Mouse (Mus musculus) right cerebral cortex, adult 2 months (tissue): ENCODE measurements around the gene Serac1.

Experiments used
- DNase-seq, 2 experiments: peaks; one replicate each; pipeline ENCODE4 v3.0.0; 2021 to 2022; ENCODE audit warnings: low spot score in 2 of 2

The Serac1 gene

DNA sequence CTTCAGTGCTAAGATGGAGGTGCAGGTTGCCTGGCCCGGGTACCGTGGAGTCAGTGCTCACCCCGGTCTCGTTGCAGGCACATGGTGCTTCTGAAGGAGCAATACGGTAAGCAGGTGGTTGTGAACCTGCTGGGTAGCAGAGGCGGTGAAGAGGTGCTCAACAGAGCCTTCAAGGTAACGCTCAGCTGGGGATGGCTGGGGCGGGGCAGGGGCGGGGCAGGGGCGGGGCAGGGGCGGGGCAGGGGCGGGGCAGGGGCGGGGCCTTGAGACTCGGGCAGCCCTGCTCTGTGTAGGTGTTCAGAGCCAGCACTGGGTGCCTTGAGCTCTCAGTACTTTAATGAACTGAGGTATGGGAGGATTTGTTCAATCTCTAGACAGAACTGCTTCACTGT lies 74.3 kb downstream of the Serac1 start:
- no peak for DNase-seq

- DNase-seq: no peak
These were observed 75.9 kb downstream of the Serac1 start for GRCm38 (mm10) chr17:6003661-6004060.

- DNase-seq: no peak
These were observed 77.0 kb downstream of the Serac1 start for GRCm38 (mm10) chr17:6002563-6002962.

DNA sequence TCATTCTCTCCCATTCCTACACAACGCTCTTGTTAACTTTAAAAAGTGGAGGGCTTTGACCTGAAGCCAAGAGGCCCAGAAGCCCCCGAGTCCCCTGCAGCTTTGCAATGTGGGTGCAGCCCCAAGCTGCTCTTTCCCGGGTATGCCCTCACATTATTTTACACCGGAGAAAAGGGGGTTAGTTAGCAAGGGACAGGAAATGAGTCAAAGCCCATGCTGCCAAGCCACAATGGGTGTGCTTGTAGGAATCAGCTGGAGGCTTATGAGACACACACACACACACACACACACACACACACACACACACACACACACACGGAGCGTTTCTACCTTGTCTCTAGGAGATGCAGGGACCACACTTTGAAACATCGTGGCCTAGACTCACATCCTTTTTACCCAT lies 77.7 kb downstream of the Serac1 start:
- DNase-seq: no peak

DNA sequence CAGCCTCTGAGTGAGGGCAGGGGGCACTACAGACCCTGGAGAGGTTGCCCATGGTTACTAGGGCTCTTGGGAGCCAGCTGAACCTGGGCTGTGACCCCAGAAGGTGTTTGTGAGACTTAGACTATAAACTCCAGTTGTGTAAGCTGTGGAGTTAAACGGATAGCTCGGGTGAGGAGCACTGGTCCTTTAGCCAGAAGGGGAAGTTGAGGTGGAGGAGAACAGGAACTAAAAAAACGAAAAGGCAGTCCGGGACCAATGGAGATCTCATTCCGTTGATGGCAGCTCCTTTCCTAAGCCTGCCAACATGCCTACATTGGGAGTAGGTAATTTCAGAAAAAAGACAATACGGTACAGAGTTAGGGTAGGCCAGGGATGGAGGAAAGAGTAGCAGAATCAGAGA lies 78.2 kb downstream of the Serac1 start:
- no peak for DNase-seq

DNA sequence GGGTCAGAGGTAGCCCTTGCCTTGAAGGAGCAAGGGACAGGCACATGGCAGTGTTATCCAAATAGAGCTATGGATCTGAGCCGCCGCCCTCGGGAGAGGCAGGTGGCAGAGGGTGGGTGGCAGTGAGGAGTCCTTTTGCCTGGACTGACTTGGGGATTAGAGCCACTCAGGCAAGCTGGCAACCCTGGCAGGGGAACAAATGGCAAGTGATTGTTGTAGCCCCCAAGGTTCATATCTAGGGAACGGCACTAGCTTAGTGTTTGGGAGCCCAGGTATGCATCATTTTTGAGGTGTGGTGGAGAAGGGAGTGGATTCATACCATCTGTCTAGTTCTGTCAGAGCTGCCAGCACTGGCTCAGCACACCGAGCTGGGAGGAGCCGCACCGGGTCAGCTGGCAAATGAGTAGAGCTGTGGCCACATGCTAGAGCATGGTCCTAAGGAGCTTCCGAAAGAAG lies 78.6 kb downstream of the Serac1 start:
- DNase-seq: no peak

DNA sequence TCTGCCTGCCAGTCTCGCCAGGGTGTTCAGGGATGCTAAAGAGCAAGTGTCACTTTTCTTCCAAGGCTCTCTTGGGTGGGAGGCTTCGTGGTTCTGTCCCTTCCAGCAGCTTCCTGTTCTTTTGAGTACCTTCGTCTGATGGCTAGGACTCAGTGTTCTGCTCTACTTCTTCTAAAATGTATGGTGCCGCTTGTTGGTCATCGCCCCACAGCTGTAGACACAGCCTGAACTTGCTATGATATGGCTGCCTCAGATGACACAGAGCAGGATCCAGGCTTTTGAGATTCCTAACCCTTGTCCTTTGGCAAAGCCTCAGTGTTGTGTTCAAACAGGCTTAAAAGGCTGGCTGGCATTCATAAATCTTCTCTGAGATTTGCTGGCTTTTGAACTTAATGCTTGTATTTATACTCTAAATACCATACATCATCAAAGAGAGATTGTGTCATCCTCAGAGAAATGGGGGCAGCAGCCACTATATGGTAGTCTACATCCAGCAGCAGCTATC lies 80.5 kb downstream of the Serac1 start:
- DNase-seq: no peak

DNA sequence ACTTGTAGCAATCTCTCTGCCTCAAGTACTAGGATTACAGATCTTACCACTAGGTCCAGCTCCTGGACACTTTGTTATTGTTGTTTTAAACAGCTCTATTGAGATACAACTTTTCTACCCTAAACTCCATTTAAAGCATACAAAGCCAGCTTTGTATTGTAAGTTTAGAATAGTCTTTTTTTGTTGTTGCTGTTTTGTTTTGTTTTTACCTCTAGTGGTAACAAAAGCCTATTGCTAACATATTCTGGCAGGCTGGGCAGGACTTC lies 81.4 kb downstream of the Serac1 start:
- no peak for DNase-seq

DNA sequence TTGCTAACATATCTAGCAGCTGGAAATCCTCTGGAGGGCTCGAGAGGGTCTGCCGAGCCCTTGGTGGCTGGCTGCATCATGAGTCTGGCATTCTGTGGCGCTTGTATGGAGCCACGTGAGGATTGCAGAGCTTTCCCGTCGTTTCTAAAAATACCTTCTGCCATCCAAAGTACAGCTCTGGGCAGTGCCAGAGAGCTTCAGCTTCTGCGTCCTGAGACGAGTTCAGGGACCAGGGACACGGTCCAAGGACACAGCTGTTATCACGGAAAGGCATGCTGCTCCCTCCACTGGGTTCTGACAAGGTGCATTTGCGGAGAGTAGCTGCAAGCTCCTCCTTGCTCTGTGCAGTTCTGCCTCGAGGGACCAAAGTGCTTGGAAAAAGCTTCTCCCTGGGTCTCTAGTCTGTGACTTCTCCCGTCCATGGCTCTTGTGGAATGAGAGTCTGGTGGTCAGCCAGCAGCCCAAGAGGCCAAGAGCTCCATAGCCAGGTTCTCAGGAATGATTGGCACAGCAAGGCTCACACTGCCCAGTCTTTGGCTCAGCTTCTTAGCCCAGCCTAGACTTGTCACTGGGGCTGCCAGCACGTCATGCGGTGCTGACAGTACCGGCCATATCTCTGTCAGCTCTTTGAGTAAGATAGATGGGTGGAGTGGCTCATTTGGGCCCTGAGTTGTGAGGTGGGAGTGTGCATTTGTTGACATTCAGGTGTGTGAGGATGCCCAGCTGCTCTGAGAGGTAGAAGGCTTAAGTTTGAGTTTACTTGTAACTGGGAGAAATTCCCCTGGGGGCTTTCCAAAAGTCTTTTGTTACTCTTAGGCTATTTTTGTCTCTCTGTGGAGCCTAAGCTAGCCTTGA lies 81.9 kb downstream of the Serac1 start:
- no peak for DNase-seq

- no peak for DNase-seq
These were observed 83.0 kb downstream of the Serac1 start for GRCm38 (mm10) chr17:5996589-5996988.

- DNase-seq: peak; percentile 61 to 63
These were observed 84.9 kb downstream of the Serac1 start for GRCm38 (mm10) chr17:5994606-5995005.

DNA sequence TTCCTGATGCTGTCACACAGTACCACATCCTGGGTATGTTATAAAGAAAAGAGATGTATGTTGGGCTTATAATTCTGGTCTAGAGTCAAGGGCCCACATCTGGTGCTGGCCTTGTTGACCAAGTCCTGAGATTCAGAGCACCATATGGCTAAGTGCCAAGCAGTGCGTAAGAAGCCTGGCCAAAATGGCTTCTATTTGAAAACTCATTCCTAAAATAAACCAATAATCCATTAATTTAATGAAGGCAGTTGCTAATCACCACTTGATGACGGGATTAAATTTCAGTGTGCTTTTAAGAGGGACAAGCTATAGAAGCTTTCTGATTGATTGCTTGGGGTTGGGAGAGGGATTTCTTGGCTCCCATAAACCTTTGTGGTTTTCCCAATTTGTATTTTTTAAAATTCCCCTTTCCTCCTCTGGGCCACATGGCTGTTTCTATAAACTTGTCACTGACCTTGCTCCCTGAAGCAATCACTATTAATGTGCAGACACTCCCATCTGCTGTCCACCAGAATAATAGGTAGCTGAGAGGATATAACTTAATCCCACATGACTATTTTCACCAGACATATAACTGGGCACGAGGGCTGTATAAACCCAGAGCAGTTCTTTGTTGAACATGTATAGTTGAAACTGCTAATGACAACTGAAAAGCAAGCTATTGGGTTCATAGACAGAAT lies 85.8 kb downstream of the Serac1 start:
- no peak for DNase-seq

DNA sequence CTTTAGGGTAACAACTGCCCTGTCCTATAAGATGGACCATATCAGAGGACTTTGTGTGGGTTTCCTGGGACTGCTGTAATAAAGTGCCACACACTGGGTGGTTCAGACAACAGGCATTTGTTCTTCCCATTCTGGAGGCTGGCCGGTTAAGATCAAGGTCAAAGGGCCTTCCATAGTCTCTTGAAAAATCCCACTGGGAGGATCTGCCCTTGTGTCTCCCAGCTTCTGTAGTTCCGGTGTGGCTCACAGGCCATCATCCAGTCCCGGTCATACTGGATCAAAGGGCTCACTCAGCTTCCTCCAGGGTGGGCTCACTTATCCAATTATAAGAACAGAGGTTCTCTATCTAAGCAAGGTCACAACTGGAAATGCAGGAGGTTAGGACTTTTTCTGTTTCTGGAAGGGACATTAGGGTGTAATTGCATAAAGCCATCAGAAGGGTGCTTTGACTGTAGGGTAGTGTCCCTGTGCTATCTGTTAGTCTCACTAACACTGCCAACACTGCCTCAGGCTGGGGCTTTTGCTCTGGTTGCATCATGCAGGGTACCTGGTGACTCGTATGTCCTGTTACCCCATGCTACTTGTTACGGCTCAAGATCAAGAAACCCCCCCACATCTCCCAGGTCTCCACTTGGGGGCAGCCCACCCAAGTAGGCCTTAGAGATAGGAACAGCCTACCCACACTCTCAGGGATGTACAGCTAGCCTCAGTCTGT lies 86.5 kb downstream of the Serac1 start:
- no peak for DNase-seq
